Mouse (Mus musculus) heart, postnatal 0 days (tissue): ENCODE data around the gene Stx5a. TPM values are rescaled to one million over a fixed set of nuclear protein-coding genes. Genes with fewer than 3 reads are reported as not detected.

ENCODE experiments used
- ATAC-seq: fragments of 200-750 bp; cut with Nextera tagmentation; 2 replicates; pipeline ENCODE4 v1.8.0; 2017; ENCODE audit warnings: low read depth, moderate number of reproducible peaks, moderate library complexity; ENCODE audit not compliant: insufficient read depth
- DNase-seq: peaks from one replicate; pipeline ENCODE4 v3.0.0-alpha.2; 2016; ENCODE audit warnings: low spot score
- H3K27ac ChIP-seq: fragments of 300-500 bp; sonication (generic); 2 replicates; pipeline ENCODE4 v1.5.1; 2014; ENCODE audit warnings: low read depth, mild to moderate bottlenecking
- H3K27me3 ChIP-seq: fragments of 300-500 bp; sonication (generic); 2 replicates; pipeline ENCODE4 v1.6.1; 2014; ENCODE audit warnings: low read length, mixed read lengths; ENCODE audit not compliant: control insufficient read depth, insufficient read depth
- H3K36me3 ChIP-seq: fragments of 300-500 bp; sonication (generic); replicated peaks from 2 replicates; pipeline ENCODE4 v1.6.1; 2014; ENCODE audit warnings: low read length, mixed read lengths; ENCODE audit not compliant: control insufficient read depth, insufficient read depth
- H3K4me1 ChIP-seq: fragments of 300-500 bp; sonication (generic); 2 replicates; pipeline ENCODE4 v1.6.1; 2014; ENCODE audit warnings: antibody characterized with exemption; ENCODE audit not compliant: control insufficient read depth, insufficient read depth
- H3K4me2 ChIP-seq: fragments of 300-500 bp; sonication (generic); 2 replicates; pipeline ENCODE4 v1.6.1; 2014; ENCODE audit warnings: low read depth, mild to moderate bottlenecking, low read length, moderate library complexity
- H3K4me3 ChIP-seq: fragments of 300-500 bp; sonication (generic); 2 replicates; pipeline ENCODE4 v1.5.1; 2014; ENCODE audit warnings: low read depth, low read length
- H3K9ac ChIP-seq: fragments of 300-500 bp; sonication (generic); replicated peaks from 2 replicates; pipeline ENCODE4 v1.6.1; 2014; ENCODE audit warnings: low read depth, low read length, mixed read lengths
- H3K9me3 ChIP-seq: fragments of 300-500 bp; sonication (generic); replicated peaks from 2 replicates; pipeline ENCODE4 v1.6.1; 2016; ENCODE audit warnings: low read length; ENCODE audit not compliant: control insufficient read depth
- CTCF ChIP-seq: IDR thresholded peaks from 2 replicates; pipeline ENCODE4 v1.5.1; 2016; ENCODE audit warnings: antibody characterized with exemption, control low read depth, low read depth
- EP300 ChIP-seq: IDR thresholded peaks from 2 replicates; pipeline ENCODE4 v1.6.1; 2016; ENCODE audit warnings: antibody characterized with exemption, low read depth
- WGBS: fragments of 180-500 bp; shearing (Covaris S2); extraction: QIAGEN DNeasy Blood & Tissue Kit; methylation state at CpG from one replicate; pipeline ENCODE4 v1.1.7; 2014; 5-methylcytosine and 5-hydroxymethylcytosine counted together
- polyA plus RNA-seq: library from polyadenylated mRNA; unstranded; fragments of >200 nt; fragmentation: Nextera tagmentation; extraction: Ambion mirVana; gene quantifications from 2 replicates; pipeline ENCODE4 v1.2.1, GENCODE M21; 2015
- total RNA-seq: library from RNA; depleted of rRNA; stranded (reverse); fragments of >200 nt; gene quantifications from 2 replicates; pipeline ENCODE4 v1.2.3, GENCODE M21; 2014; ENCODE audit warnings: low replicate concordance; rRNA removed

The Stx5a gene
- 104 and 105 TPM in 2 replicates for total RNA-seq
- polyA plus RNA-seq: 57.0 and 63.6 TPM in 2 replicates

DNA sequence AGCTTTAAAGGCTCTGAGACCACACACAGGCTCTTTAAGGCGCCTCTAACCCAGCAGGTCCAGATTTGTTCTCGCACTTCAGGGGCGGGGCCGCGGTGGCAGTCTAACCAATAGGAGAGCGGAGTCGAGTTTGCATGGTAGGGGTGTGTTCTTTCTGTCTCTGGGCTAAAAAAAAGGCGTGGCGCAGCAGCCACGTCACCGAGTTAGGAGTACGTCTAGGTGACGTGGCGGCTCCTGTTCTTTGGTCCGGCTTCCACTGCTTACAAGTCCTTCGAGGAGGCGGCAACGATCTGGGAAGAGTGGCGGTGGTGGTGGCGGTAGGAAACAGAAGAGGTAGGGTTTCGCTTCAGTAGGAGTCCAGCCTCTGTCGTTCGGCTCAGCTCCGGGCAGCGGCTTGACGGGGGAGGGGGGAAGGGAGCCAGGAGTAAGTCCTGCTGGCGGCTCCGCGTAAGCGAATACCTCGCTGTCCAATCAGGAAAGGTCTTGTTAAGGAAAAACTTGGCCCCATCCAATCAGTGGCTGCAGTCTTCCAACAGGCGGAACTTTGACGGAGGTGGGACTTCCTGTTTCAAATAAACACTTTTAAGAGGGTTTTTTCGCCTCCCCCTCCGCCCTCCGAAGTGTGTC is at the start of gene Stx5a:
Gene Stx5a (plus strand): TSS at position 171 of the 627 bp plus-strand sequence.
- Histone ChIP-seq H3K36me3 (peaks cover 62% of the 10 kb centered on the region), H3K4me1 (peaks cover 12% of the 10 kb centered on the region), H3K27ac (peak within 1 kb of the TSS; percentile 97), H3K4me2 (peak within 1 kb of the TSS; percentile 93), H3K27me3 (no peaks in the 10 kb centered on the region), H3K4me3 (peak within 1 kb of the TSS; percentile 85), H3K9me3 (no peaks in the 10 kb centered on the region), H3K9ac (peak within 1 kb of the TSS; percentile 89)
- TF ChIP-seq EP300: peak; percentile 82; the same call in 1 of the 2 replicates
- TF ChIP-seq CTCF: no peak
- WGBS: under 1% methylated on average over 36 of the region's 36 CpGs
- DNase-seq: peak; percentile 99
- peak; percentile 97 for ATAC-seq

DNA sequence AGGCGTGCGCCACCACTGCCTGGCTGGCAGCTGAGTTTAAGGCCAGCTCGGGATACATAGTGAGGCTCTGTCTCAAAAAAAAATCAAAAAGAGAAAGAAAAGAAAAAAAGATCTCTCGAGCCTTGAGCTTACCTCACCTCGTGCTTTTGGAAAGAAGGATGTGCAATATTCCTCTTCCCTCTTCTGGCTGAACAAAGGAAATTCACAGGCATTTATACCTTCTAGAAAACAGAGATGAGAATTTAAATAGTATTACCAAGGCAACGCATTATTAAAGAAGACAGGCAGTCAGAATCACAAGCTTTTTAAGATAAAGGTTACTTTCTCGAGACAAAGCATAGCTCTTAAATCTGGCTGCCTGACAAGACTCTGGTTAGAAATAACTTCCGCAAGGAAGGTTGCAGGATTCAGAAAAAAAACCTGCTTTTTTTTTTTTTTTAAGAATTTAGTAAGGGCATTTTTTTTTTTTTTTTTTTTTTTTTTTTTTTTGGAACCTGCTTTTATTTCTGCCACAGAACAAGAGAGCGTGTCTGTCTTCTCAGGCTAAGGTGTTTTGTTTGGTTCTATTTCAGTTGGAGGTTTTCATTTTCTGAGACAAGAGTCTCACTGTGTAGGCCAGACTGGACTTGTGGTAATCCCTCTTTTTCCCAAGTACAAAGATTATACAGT is 49.2 kb upstream of the Stx5a start:
- TF ChIP-seq CTCF (no peak), EP300 (no peak)
- no peak overlapping the region for H3K4me3 ChIP-seq
- ATAC-seq: no peak
- H3K36me3 ChIP-seq: no peaks in the 10 kb centered on the region
- no peak for DNase-seq
- 50% methylated on average over 9 of the region's 9 CpGs for WGBS
- no peaks in the 10 kb centered on the region for H3K9me3 ChIP-seq
- H3K27me3 ChIP-seq: no peaks in the 10 kb centered on the region
- no peak overlapping the region for H3K4me2 ChIP-seq
- H3K27ac ChIP-seq: no peak overlapping the region
- H3K9ac ChIP-seq: no peak overlapping the region
- H3K4me1 ChIP-seq: no peaks in the 10 kb centered on the region

DNA sequence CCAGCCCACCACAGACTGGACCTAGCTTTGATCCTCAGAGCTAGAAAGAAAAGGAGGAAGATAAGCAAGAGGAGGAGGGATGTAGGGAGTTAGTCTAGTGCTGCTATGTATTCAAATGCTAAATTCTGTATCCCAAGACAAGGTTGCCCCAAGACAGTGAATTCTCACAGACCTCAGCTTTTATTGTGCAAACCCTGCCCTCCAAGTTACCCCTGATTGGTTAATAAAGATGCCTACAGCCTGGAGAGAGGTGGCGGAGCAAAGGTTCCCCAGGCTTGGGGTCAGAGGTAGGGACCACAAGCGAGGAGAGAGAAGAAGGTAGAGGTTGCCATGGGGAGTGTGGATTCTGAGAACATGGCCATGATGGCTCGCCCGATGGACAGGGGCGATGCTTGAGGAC is 48.5 kb upstream of the Stx5a start:
- DNase-seq: no peak
- H3K27ac ChIP-seq: no peak overlapping the region
- H3K4me2 ChIP-seq: no peak overlapping the region
- no peak overlapping the region for H3K4me3 ChIP-seq
- no peak overlapping the region for H3K9ac ChIP-seq
- 86% methylated on average over 5 of the region's 5 CpGs for WGBS
- no peaks in the 10 kb centered on the region for H3K27me3 ChIP-seq
- H3K36me3 ChIP-seq: no peaks in the 10 kb centered on the region
- no peaks in the 10 kb centered on the region for H3K4me1 ChIP-seq
- H3K9me3 ChIP-seq: no peaks in the 10 kb centered on the region
- TF ChIP-seq EP300 (no peak), CTCF (no peak)
- no peak for ATAC-seq

DNA sequence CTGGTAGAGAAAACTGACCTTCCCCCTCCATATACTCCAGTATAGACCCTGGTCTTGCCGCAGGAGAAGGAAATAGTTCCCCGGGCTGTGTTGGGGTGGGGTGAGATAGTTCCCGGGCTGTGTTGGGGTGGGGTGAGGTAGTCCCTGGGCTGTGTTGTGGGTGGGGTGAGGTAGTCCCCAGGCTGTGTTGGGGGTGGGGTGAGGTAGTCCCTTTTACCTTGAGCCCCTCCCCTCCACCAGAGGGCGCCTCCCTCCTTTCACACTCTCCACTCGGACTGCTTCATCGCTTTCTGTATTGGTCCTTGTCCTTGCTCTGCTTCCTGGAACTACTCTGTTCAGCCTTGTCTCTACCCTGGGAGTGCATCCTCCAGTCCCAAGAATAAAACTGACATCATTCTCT is 45.9 kb upstream of the Stx5a start:
- Histone ChIP-seq H3K36me3 (no peaks in the 10 kb centered on the region), H3K9me3 (no peaks in the 10 kb centered on the region), H3K4me1 (no peaks in the 10 kb centered on the region), H3K4me3 (no peak overlapping the region), H3K27ac (no peak overlapping the region), H3K9ac (no peak overlapping the region), H3K27me3 (no peaks in the 10 kb centered on the region), H3K4me2 (no peak overlapping the region)
- no peak for TF ChIP-seq EP300
- peak; percentile 24 for TF ChIP-seq CTCF
- no peak for DNase-seq
- 34% methylated on average over 6 of the region's 6 CpGs for WGBS
- peak; percentile 58; the same call in 1 of the 2 replicates for ATAC-seq

DNA sequence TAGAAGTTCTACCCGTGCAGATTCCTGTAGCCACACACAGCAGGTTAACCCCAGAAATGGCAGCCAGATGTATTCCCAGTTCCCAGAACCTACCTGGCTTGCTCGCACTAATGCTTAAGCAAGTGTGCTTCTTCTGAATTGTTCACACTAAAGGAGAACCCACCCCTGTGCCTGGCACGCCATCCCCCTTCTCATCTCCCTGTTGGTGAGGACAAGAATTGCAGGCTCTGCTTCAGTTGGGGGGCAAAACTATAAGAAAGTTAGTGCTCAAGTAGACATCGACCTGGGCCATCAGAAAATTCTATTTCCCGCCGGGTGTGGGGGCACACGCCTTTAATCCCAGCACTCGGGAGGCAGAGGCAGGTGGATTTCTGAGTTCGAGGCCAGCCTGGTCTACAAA is 41.6 kb upstream of the Stx5a start:
- DNase-seq: no peak
- no peak for TF ChIP-seq EP300
- no peak for TF ChIP-seq CTCF
- Histone ChIP-seq H3K36me3 (no peaks in the 10 kb centered on the region), H3K9ac (no peak overlapping the region), H3K9me3 (no peaks in the 10 kb centered on the region), H3K4me2 (no peak overlapping the region), H3K27me3 (no peaks in the 10 kb centered on the region), H3K27ac (no peak overlapping the region), H3K4me3 (no peak overlapping the region), H3K4me1 (no peaks in the 10 kb centered on the region)
- ATAC-seq: no peak
- WGBS: 77% methylated on average over 9 of the region's 9 CpGs
